Mouse (Mus musculus) G1E (cell line): ENCODE results near the gene Cdk5r2. TPM values are rescaled to one million over a fixed set of nuclear protein-coding genes. Genes with fewer than 3 reads are reported as not detected.
A peak's percentile ranks its signal among the peaks of the same experiment; 100 is the strongest.

Source experiments
- ATAC-seq: 2 replicates; pipeline ENCODE4 v1.8.0; 2016; ENCODE audit warnings: mild to moderate bottlenecking; ENCODE audit not compliant: insufficient number of reproducible peaks, poor library complexity, low FRiP score, severe bottlenecking; ENCODE audit errors: extremely low read depth
- DNase-seq: peaks from one replicate; pipeline ENCODE4 v3.0.0; 2012; ENCODE audit warnings: low spot score
- H3K27me3 ChIP-seq: 2 replicates; pipeline ENCODE4 v1.6.1; 2012; ENCODE audit warnings: mild to moderate bottlenecking, low read length, inconsistent platforms; ENCODE audit not compliant: insufficient read depth
- H3K36me3 ChIP-seq: replicated peaks from 2 replicates; pipeline ENCODE3; 2012; ENCODE audit warnings: mild to moderate bottlenecking, inconsistent platforms
- H3K4me1 ChIP-seq: 2 replicates; pipeline ENCODE4 v1.6.1; 2012; ENCODE audit warnings: low read depth, low read length, inconsistent platforms, mixed read lengths; ENCODE audit not compliant: insufficient read depth
- H3K4me3 ChIP-seq: 2 replicates; pipeline ENCODE4 v1.5.1; 2012; ENCODE audit warnings: low read depth, mild to moderate bottlenecking, inconsistent platforms, low read length, moderate library complexity, mixed read lengths
- H3K9me3 ChIP-seq: replicated peaks from 2 replicates; pipeline ENCODE4 v1.6.1; 2012; ENCODE audit warnings: inconsistent platforms
- CTCF ChIP-seq: IDR thresholded peaks from 2 replicates; pipeline ENCODE4 v1.5.1; 2012; ENCODE audit warnings: low read depth, low read length, inconsistent platforms, mixed read lengths
- GATA1 ChIP-seq: IDR thresholded peaks from 2 replicates; pipeline ENCODE4 v1.6.1; 2012; ENCODE audit warnings: borderline replicate concordance, low read length, inconsistent platforms, mixed read lengths
- GATA2 ChIP-seq: IDR thresholded peaks from 2 replicates; pipeline ENCODE4 v1.6.1; 2012; ENCODE audit warnings: low read depth, low read length, inconsistent platforms, borderline replicate concordance
- POLR2AphosphoS5 ChIP-seq: IDR thresholded peaks from 2 replicates; pipeline ENCODE4 v1.6.1; 2012; ENCODE audit warnings: low read depth, low read length, inconsistent platforms; ENCODE audit not compliant: insufficient replicate concordance
- TAL1 ChIP-seq: conservative IDR thresholded peaks from 2 replicates; pipeline ENCODE4 v1.6.1; 2012; ENCODE audit warnings: low read depth, low read length, inconsistent platforms, mixed read lengths
- polyA plus RNA-seq: library from polyadenylated mRNA; stranded (reverse); fragments of >175 nt; gene quantifications from 2 replicates; pipeline ENCODE4 v1.2.3, GENCODE M21; 2012
- total RNA-seq, 2 experiments: library from RNA; stranded (forward) in 1 of 2; stranded (reverse) in 1 of 2; fragments of 200-1000 nt in 1 of 2; fragments of >200 nt in 1 of 2; fragmentation: Nextera tagmentation in 1 of 2; gene quantifications; 2 replicates each; pipeline ENCODE4 v1.2.3; 2014 to 2017

Cdk5r2 gene
- total and polyA plus RNA-seq, 3 experiments: not detected

DNA sequence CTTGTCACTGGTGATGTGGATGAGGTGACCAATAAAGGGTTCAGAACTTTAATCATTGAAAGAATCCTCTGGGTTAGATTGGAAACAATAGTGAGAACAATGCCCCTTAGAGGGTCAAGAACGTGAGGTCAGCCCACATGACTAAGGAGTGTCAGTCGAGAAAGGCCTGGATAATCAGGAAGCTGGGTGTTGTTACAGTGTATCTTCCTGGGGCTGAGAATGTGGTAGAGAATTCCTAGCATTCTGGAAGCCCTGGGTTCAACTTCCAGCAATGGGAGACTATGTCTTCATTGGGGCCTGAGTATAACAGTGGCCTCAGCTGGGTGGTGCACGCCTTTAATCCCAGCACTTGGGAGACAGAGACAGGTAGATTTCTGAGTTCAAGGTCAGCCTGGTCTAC is 22.5 kb downstream of the Cdk5r2 start:
- no peak overlapping the region for H3K4me3 ChIP-seq
- no peak for DNase-seq
- no peak for ATAC-seq
- TF ChIP-seq CTCF: no peak
- no peaks in the 10 kb centered on the region for H3K36me3 ChIP-seq
- no peaks in the 10 kb centered on the region for H3K9me3 ChIP-seq
- H3K27me3 ChIP-seq: 0 out of 2 replicates have a peak, but pooled peaks cover 2% of the 10 kb centered on the region
- peaks cover 5% of the 10 kb centered on the region for H3K4me1 ChIP-seq

DNA sequence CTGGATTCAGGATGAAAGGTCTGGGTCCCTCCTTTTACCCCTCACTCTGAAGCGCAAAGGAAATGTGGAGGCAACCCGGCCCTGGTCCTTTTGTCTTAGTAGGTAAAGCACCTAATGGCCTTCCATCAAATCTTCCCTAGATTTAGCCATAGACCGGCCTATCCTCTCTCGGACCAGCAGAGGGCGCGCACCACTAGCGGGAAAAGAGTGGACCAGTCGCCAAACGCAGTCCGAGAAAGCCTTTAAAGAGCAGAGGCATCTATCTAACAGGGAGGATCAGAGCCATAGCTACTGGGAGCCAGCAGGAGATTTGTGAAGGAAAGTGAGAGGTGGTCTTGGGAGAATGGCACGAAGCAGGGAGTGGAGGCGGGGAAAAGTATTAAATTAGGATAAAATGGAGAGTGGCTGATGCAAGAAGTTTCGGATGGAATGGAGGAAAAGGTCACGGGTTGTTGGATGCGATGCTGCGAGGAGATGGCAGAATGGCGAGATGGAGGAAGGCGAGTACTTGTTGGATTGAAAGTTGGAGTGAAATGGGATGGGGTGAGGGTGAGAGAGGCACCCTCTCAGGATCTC is 26.1 kb downstream of the Cdk5r2 start:
- TF ChIP-seq TAL1 (no peak), GATA2 (no peak), GATA1 (no peak), POLR2AphosphoS5 (no peak), CTCF (peak; percentile 86)
- no peak for ATAC-seq
- H3K27me3 ChIP-seq: peaks cover 26% of the 10 kb centered on the region

DNA sequence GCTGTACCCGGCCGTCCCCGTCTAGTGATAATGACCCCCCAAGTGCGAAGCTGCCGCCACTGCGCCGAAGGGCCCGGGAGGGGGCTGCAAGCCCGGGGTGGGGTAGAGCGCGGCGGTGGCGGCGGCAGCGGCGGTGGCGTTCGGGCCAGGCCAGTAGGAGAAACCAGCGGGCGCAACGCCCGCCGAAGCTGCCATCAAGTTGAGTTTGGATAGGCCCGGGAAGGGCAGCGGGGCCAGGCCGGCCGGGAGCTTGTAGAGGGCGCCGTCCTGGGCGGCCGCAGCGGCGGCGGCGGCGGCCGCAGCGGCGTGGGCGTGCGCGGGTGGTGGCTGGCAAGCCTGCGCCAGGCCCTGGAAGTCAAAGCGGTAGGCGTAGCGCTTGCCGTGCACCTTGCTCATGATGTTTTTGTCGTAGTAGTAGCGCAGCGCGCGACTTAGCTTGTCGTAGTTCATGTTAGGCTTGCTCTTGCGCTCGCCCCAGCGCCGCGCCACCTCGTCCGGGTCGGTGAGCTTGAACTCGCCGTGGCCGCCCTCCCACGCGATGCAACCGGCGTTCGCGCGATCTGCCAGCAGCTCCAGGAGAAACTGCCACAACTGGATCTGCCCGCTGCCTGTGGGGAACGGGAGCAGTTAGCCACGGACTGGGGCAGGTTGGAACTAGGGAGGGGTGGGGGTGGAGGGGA is 27.5 kb downstream of the Cdk5r2 start:
- H3K27me3 ChIP-seq: peaks cover 32% of the 10 kb centered on the region
- no peaks in the 10 kb centered on the region for H3K36me3 ChIP-seq
- H3K9me3 ChIP-seq: no peaks in the 10 kb centered on the region; the same call in 1 of the 2 replicates
- ATAC-seq (no peak), DNase-seq (no peak)
- H3K4me1 ChIP-seq: peaks cover 10% of the 10 kb centered on the region
- no peak overlapping the region for H3K4me3 ChIP-seq
- TF ChIP-seq GATA1: no peak
- TF ChIP-seq POLR2AphosphoS5: no peak
- TF ChIP-seq CTCF: no peak
- no peak for TF ChIP-seq TAL1
- no peak for TF ChIP-seq GATA2

More for the DNA sequence above, 26.1 kb downstream of the Cdk5r2 start:
- Histone ChIP-seq H3K4me3 (no peak overlapping the region), H3K4me1 (peaks cover 10% of the 10 kb centered on the region), H3K36me3 (no peaks in the 10 kb centered on the region), H3K9me3 (no peaks in the 10 kb centered on the region; the same call in 1 of the 2 replicates)
- DNase-seq: peak; percentile 63

DNA sequence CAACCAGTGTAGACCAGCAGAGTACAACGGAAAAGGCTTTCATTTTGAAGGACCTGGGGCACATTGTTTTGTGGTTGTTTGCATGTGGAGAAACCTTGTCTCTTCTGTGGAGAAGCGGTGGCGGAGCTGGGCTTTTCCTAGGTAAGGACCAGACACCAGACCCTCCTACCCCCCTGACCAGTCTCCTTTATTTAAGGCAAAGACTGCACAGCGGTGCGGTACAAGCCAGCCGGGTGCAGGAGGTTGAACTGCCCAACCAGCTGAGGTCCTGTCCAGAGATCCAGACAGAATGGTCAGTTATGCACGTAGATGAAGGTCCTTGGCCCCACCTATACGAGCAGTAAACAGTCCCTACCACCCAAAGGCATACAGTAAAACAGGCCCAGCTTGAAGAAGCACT is 28.1 kb downstream of the Cdk5r2 start:
- H3K4me1 ChIP-seq: peaks cover 10% of the 10 kb centered on the region
- ATAC-seq (no peak), DNase-seq (no peak)
- no peaks in the 10 kb centered on the region for H3K36me3 ChIP-seq
- peaks cover 32% of the 10 kb centered on the region for H3K27me3 ChIP-seq
- no peak overlapping the region for H3K4me3 ChIP-seq
- TF ChIP-seq CTCF: no peak
- no peak for TF ChIP-seq TAL1
- TF ChIP-seq POLR2AphosphoS5: no peak
- H3K9me3 ChIP-seq: no peaks in the 10 kb centered on the region; the same call in 1 of the 2 replicates

DNA sequence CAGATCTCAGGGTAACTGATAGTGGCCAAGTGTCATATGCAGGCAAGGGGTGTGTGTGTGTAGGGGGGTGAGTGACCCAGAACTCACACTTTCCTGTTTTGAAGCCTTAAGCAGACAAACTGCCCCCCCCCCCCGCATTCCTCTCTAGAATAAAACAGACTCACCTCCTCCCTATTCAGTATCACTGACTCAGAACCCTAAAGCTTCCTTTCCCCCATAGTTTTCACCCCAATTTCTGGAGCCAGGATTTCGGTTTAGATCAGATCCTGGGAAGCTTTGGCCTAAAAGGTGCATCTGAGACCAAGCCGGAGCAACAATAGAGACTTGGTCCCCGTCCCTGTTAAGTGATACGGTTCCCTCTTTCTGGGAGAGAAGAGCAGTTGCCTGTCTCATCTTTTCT is 28.7 kb downstream of the Cdk5r2 start:
- DNase-seq (no peak), ATAC-seq (no peak)
- Histone ChIP-seq H3K36me3 (no peaks in the 10 kb centered on the region), H3K9me3 (no peaks in the 10 kb centered on the region; the same call in 1 of the 2 replicates), H3K4me3 (no peak overlapping the region), H3K27me3 (peaks cover 32% of the 10 kb centered on the region), H3K4me1 (peaks cover 10% of the 10 kb centered on the region)
- TF ChIP-seq CTCF (no peak), GATA2 (no peak), TAL1 (no peak), GATA1 (no peak), POLR2AphosphoS5 (no peak)

DNA sequence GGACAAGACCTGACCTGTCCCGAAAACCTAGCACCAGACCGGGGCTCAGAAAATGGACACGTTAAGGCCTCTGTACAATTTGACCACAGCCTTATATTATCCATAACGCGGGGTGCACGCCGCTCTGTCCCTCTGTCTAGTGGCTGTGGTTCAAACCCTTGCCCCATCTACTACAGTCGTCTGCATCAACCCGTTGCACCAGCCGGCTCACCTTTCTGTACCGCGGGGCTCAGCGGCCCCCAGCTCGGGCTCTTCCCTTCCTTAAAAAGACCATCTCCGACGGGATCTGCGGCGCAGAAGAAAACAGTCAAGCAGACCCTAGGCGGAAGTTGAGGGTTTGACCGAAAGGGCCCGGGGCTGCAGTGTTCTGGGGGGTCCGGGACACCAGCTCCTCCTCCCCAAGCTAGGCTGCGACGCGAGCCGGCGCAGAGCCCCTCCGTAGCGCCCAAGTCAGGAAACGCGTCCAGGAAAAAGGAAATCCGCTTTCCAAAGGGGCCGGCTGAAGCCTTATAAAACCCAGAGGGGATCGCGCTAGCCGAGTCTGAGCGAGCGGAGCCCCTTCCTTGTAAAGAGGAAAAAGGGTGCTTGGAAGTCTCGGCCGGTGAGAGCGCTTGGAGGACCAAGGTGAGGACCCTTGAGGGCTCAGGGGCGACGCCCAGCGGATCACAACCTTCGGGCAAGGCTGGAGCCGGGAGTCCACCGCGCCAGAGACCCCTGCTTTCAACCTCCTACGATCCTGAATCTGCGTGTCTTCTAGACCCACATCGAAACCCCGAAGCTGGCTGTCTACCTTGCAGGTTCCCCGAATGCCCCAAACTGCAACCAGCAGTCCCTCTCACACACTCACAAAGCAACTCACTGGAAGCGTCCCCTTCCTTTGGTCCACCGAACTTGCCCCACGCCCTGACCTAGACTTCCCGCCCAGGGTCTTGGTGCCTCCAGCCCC is 29.7 kb downstream of the Cdk5r2 start:
- ATAC-seq (no peak), DNase-seq (no peak)
- Histone ChIP-seq H3K4me1 (peaks cover 10% of the 10 kb centered on the region), H3K9me3 (no peaks in the 10 kb centered on the region; the same call in 1 of the 2 replicates), H3K36me3 (no peaks in the 10 kb centered on the region), H3K4me3 (no peak overlapping the region), H3K27me3 (peaks cover 32% of the 10 kb centered on the region)
- TF ChIP-seq POLR2AphosphoS5 (no peak), GATA2 (no peak), GATA1 (no peak), CTCF (no peak), TAL1 (no peak)
